8 mouse cellular contexts compared by ENCODE assay signal in genomic region chrX:41910471-41910870, GRCm38 (mm10). TPM values are rescaled to one million over a fixed set of nuclear protein-coding genes. Genes with fewer than 3 reads are reported as not detected.
A peak's percentile ranks its signal among the peaks of the same experiment; 100 is the strongest.
DNase-seq lines count a peak whose midpoint lies in the region; ATAC-seq and TF ChIP-seq lines count a peak whose summit lies in the region.

No protein-coding gene starts in this region.

- no peak for TF ChIP-seq CTCF in E14TG2a.4 (conservative IDR thresholded peaks at IDR 0.05; ENCODE audit: low read length)
- TF ChIP-seq CTCF in liver, postnatal 0 days (IDR thresholded peaks at IDR 0.05; ENCODE audit: low read depth) = no peak

- no peak overlapping the region for H3K27ac ChIP-seq in heart, embryonic 11.5 days (ENCODE audit: low read depth, low read length)
- H3K27ac ChIP-seq in forebrain, embryonic 12.5 days = no peak overlapping the region
- peak overlapping the region; percentile 88; the same call in 1 of the 2 replicates for H3K27ac ChIP-seq in liver, postnatal 0 days (ENCODE audit: low read depth)

- H3K4me1 ChIP-seq in heart, embryonic 11.5 days (ENCODE audit: control insufficient read depth, insufficient read depth, low read length) = no peaks in the 10 kb centered on the region; the same call in 1 of the 2 replicates
- peaks cover 18% of the 10 kb centered on the region for H3K4me1 ChIP-seq in E14TG2a.4 (replicated peaks; ENCODE audit: low read depth, low read length)
- H3K4me1 ChIP-seq in forebrain, embryonic 12.5 days = 0 out of 2 replicates have a peak, but pooled peaks cover 8% of the 10 kb centered on the region
- H3K4me1 ChIP-seq in liver, postnatal 0 days (ENCODE audit: insufficient read depth) = no peaks in the 10 kb centered on the region

- peak overlapping the region; percentile 70 for H3K4me3 ChIP-seq in heart, embryonic 11.5 days (ENCODE audit: low read depth, low read length)
- peak overlapping the region; percentile 86 for H3K4me3 ChIP-seq in E14TG2a.4 (replicated peaks; ENCODE audit: low read length)
- peak overlapping the region; percentile 62 for H3K4me3 ChIP-seq in forebrain, embryonic 12.5 days (replicated peaks)
- H3K4me3 ChIP-seq in liver, postnatal 0 days (ENCODE audit: low read depth, low read length) = peak overlapping the region; percentile 78

- WGBS in heart, embryonic 11.5 days (ENCODE audit: insufficient replicate concordance) = 12% methylated on average over 9 of the region's 9 CpGs
- WGBS in forebrain, embryonic 12.5 days = 18% methylated on average over 9 of the region's 9 CpGs
- WGBS in liver, postnatal 0 days (ENCODE audit: insufficient replicate concordance) = 11% methylated on average over 9 of the region's 9 CpGs

- DNase-seq in heart, postnatal 36 days = no peak
- DNase-seq in liver, postnatal 0 days = no peak
- DNase-seq in right cerebral cortex, postnatal 25 days = no peak
- no peak for DNase-seq in spleen, adult 18-20 months
- DNase-seq in kidney, postnatal 4 days = no peak

- peak overlapping the region; percentile 58 for H3K4me2 ChIP-seq in heart, embryonic 11.5 days
- H3K4me2 ChIP-seq in forebrain, embryonic 12.5 days = peak overlapping the region; percentile 59
- peak overlapping the region; percentile 76 for H3K4me2 ChIP-seq in liver, postnatal 0 days (ENCODE audit: low read depth, low read length)

- no peaks in the 10 kb centered on the region for H3K36me3 ChIP-seq in heart, embryonic 11.5 days (ENCODE audit: control insufficient read depth, insufficient read depth, low read length)
- no peaks in the 10 kb centered on the region for H3K36me3 ChIP-seq in E14TG2a.4 (ENCODE audit: insufficient read depth, low read length)
- no peaks in the 10 kb centered on the region for H3K36me3 ChIP-seq in forebrain, embryonic 12.5 days (replicated peaks)
- no peaks in the 10 kb centered on the region for H3K36me3 ChIP-seq in liver, postnatal 0 days (replicated peaks; ENCODE audit: insufficient read depth, low read length)

- no peaks in the 10 kb centered on the region; the same call in 1 of the 2 replicates for H3K9me3 ChIP-seq in heart, embryonic 11.5 days (replicated peaks; ENCODE audit: control insufficient read depth, low read length)
- no peaks in the 10 kb centered on the region for H3K9me3 ChIP-seq in E14TG2a.4 (ENCODE audit: low read length)
- no peaks in the 10 kb centered on the region for H3K9me3 ChIP-seq in forebrain, embryonic 12.5 days
- H3K9me3 ChIP-seq in liver, postnatal 0 days (ENCODE audit: low read length) = no peaks in the 10 kb centered on the region

- no peaks in the 10 kb centered on the region for H3K27me3 ChIP-seq in heart, embryonic 11.5 days (ENCODE audit: control insufficient read depth, insufficient read depth, low read length)
- no peaks in the 10 kb centered on the region for H3K27me3 ChIP-seq in E14TG2a.4 (ENCODE audit: insufficient read depth, low read length)
- H3K27me3 ChIP-seq in forebrain, embryonic 12.5 days = no peaks in the 10 kb centered on the region
- no peaks in the 10 kb centered on the region for H3K27me3 ChIP-seq in liver, postnatal 0 days (ENCODE audit: insufficient read depth, low read length)

- intact Hi-C loops in heart, postnatal 36 days (cut with DNase I) = no loop called here

- peak overlapping the region; percentile 75 for H3K9ac ChIP-seq in heart, embryonic 11.5 days (ENCODE audit: low read depth, low read length)
- peak overlapping the region; percentile 71 for H3K9ac ChIP-seq in forebrain, embryonic 12.5 days
- peak overlapping the region; percentile 79 for H3K9ac ChIP-seq in liver, postnatal 0 days (replicated peaks)

- TF ChIP-seq EP300 in liver, postnatal 0 days (IDR thresholded peaks at IDR 0.05; ENCODE audit: low read depth) = no peak

- ATAC-seq in heart, embryonic 11.5 days (replicated peaks; ENCODE audit: insufficient number of reproducible peaks, low FRiP score, low TSS enrichment) = no peak
- no peak for ATAC-seq in forebrain, embryonic 12.5 days (ENCODE audit: low FRiP score)
- ATAC-seq in liver, postnatal 0 days = no peak

RNA-seq across cellular contexts. Expression of gene Thoc2, which starts 10.0 kb away (rescaled TPM):
- polyA plus RNA-seq in heart, embryonic 11.5 days (2014; fragmentation: Nextera tagmentation; extraction: Ambion mirVana) = 64.4 and 72.5 TPM in 2 replicates
- total RNA-seq in heart, postnatal 36 days (2021) = 10 to 100 TPM; 23.7 to 31.0 TPM
- polyA plus RNA-seq in forebrain, embryonic 12.5 days (2016; fragmentation: Nextera tagmentation; extraction: Ambion mirVana) = 118 and 119 TPM in 2 replicates
- 21.2 and 25.7 TPM in 2 replicates for polyA plus RNA-seq in liver, postnatal 0 days (2015; fragmentation: Nextera tagmentation; extraction: Ambion mirVana)
